Mouse (Mus musculus): ENCODE results near the gene Vmn1r107. TPM values are rescaled to one million over a fixed set of nuclear protein-coding genes. Genes with fewer than 3 reads are reported as not detected.
"Not testable (repeated sequence)": the region's sequence is repeated elsewhere in the genome, so short reads cannot be mapped to it uniquely, and the experiment has no call there.

Gene Vmn1r107
- total RNA-seq (2014; rRNA removed) (not detected in 2 replicates), polyA plus RNA-seq (2015; fragmentation: Nextera tagmentation; extraction: Ambion mirVana) (not detected in 2 replicates)

DNA sequence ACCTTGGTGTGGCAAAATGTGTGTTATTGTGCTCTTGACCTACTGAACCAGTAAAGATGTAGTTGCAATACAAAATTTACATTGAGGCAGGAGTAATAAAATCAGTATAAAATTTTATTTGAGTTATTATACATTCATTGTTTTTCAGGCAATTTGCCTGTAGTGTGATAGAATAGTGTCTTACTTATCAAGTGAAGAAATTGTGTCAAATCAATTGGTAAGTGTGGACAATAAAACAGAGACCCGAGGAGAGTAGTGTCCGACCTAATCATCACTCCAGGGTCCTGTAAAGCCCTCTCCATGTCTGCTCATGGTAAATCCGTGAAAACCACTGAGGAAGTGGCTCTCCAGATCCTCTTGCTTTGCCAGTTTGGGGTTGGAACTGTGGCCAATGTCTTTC lies at the start of gene Vmn1r107:
Vmn1r107 (plus strand) TSS at position 301 of the 400 bp plus-strand sequence.
- not testable (repeated sequence) for ATAC-seq; DNase-seq; H3K4me2 ChIP-seq (ENCODE audit: low read depth); H3K27ac ChIP-seq (ENCODE audit: low read depth, low read length); H3K4me3 ChIP-seq (ENCODE audit: low read depth, low read length); H3K4me1 ChIP-seq (ENCODE audit: insufficient read depth); H3K36me3 ChIP-seq (ENCODE audit: insufficient read depth); H3K27me3 ChIP-seq (ENCODE audit: insufficient read depth, low read length); H3K9me3 ChIP-seq (ENCODE audit: low read length); H3K9ac ChIP-seq
- no CpG with 5 or more reads among the region's 3 CpGs for WGBS

- not testable (repeated sequence) for H3K9me3 ChIP-seq (ENCODE audit: low read length); H3K36me3 ChIP-seq (ENCODE audit: insufficient read depth); DNase-seq; H3K4me3 ChIP-seq (ENCODE audit: low read depth, low read length); H3K27ac ChIP-seq (ENCODE audit: low read depth, low read length); ATAC-seq; H3K27me3 ChIP-seq (ENCODE audit: insufficient read depth, low read length); H3K4me2 ChIP-seq (ENCODE audit: low read depth); H3K4me1 ChIP-seq (ENCODE audit: insufficient read depth); H3K9ac ChIP-seq
- WGBS: no CpG with 5 or more reads among the region's 2 CpGs
These were observed 34.4 kb downstream of the Vmn1r107 start, which contains the start of gene Vmn1r111 for GRCm38 (mm10) chr7:20703116-20703515. Gene Vmn1r111, minus strand, starts transcription at chr7:20703216.

Other genes with a start within 250 kb of the Vmn1r107 start
- gene Vmn1r101, start 226.3 kb upstream of the Vmn1r107 start, total RNA-seq (2014; rRNA removed): not detected in 2 replicates
- gene Vmn1r101, start 226.3 kb upstream of the Vmn1r107 start, polyA plus RNA-seq (2015; fragmentation: Nextera tagmentation; extraction: Ambion mirVana): not detected in 2 replicates
- not detected in 2 replicates for gene Gm10670, start 194.0 kb upstream of the Vmn1r107 start, total RNA-seq (2014; rRNA removed)
- gene Gm10670, start 194.0 kb upstream of the Vmn1r107 start, polyA plus RNA-seq (2015; fragmentation: Nextera tagmentation; extraction: Ambion mirVana): not detected in 2 replicates
- not detected in 2 replicates for gene Vmn1r103, start 158.4 kb upstream of the Vmn1r107 start, total RNA-seq (2014; rRNA removed)
- not detected in 2 replicates for gene Vmn1r103, start 158.4 kb upstream of the Vmn1r107 start, polyA plus RNA-seq (2015; fragmentation: Nextera tagmentation; extraction: Ambion mirVana)
- gene Vmn1r104, start 135.1 kb upstream of the Vmn1r107 start, total RNA-seq (2014; rRNA removed): not detected in 2 replicates
- not detected in 2 replicates for gene Vmn1r104, start 135.1 kb upstream of the Vmn1r107 start, polyA plus RNA-seq (2015; fragmentation: Nextera tagmentation; extraction: Ambion mirVana)
- not detected in 2 replicates for gene Gm5726, start 123.2 kb upstream of the Vmn1r107 start, total RNA-seq (2014; rRNA removed)
- gene Gm5726, start 123.2 kb upstream of the Vmn1r107 start, polyA plus RNA-seq (2015; fragmentation: Nextera tagmentation; extraction: Ambion mirVana): not detected in 2 replicates
- not detected in 2 replicates for gene Gm4141, start 92.7 kb upstream of the Vmn1r107 start, total RNA-seq (2014; rRNA removed)
- not detected in 2 replicates for gene Gm4141, start 92.7 kb upstream of the Vmn1r107 start, polyA plus RNA-seq (2015; fragmentation: Nextera tagmentation; extraction: Ambion mirVana)
- gene Gm4513, start 69.9 kb upstream of the Vmn1r107 start, total RNA-seq (2014; rRNA removed): not detected in 2 replicates
- gene Gm4513, start 69.9 kb upstream of the Vmn1r107 start, polyA plus RNA-seq (2015; fragmentation: Nextera tagmentation; extraction: Ambion mirVana): not detected in 2 replicates
- gene Vmn1r111, start 34.3 kb downstream of the Vmn1r107 start, total RNA-seq (2014; rRNA removed): not detected in 2 replicates
- not detected in 2 replicates for gene Vmn1r111, start 34.3 kb downstream of the Vmn1r107 start, polyA plus RNA-seq (2015; fragmentation: Nextera tagmentation; extraction: Ambion mirVana)
- gene Gm10668, start 61.7 kb downstream of the Vmn1r107 start, total RNA-seq (2014; rRNA removed): not detected in 2 replicates
- gene Gm10668, start 61.7 kb downstream of the Vmn1r107 start, polyA plus RNA-seq (2015; fragmentation: Nextera tagmentation; extraction: Ambion mirVana): not detected in 2 replicates
- gene Vmn1r112, start 102.3 kb downstream of the Vmn1r107 start, total RNA-seq (2014; rRNA removed): not detected in 2 replicates
- gene Vmn1r112, start 102.3 kb downstream of the Vmn1r107 start, polyA plus RNA-seq (2015; fragmentation: Nextera tagmentation; extraction: Ambion mirVana): not detected in 2 replicates
- gene Vmn1r113, start 118.4 kb downstream of the Vmn1r107 start, total RNA-seq (2014; rRNA removed): not detected in 2 replicates
- gene Vmn1r113, start 118.4 kb downstream of the Vmn1r107 start, polyA plus RNA-seq (2015; fragmentation: Nextera tagmentation; extraction: Ambion mirVana): not detected in 2 replicates
- not detected in 2 replicates for gene Vmn1r114, start 143.3 kb downstream of the Vmn1r107 start, total RNA-seq (2014; rRNA removed)
- gene Vmn1r114, start 143.3 kb downstream of the Vmn1r107 start, polyA plus RNA-seq (2015; fragmentation: Nextera tagmentation; extraction: Ambion mirVana): not detected in 2 replicates
- gene Vmn1r115, start 176.1 kb downstream of the Vmn1r107 start, total RNA-seq (2014; rRNA removed): not detected in 2 replicates
- gene Vmn1r115, start 176.1 kb downstream of the Vmn1r107 start, polyA plus RNA-seq (2015; fragmentation: Nextera tagmentation; extraction: Ambion mirVana): not detected in 2 replicates
- not detected in 2 replicates for gene Vmn1r116, start 203.3 kb downstream of the Vmn1r107 start, total RNA-seq (2014; rRNA removed)
- not detected in 2 replicates for gene Vmn1r116, start 203.3 kb downstream of the Vmn1r107 start, polyA plus RNA-seq (2015; fragmentation: Nextera tagmentation; extraction: Ambion mirVana)
- gene Vmn1r117, start 215.2 kb downstream of the Vmn1r107 start, total RNA-seq (2014; rRNA removed): not detected in 2 replicates
- not detected in 2 replicates for gene Vmn1r117, start 215.2 kb downstream of the Vmn1r107 start, polyA plus RNA-seq (2015; fragmentation: Nextera tagmentation; extraction: Ambion mirVana)
- not detected in 2 replicates for gene Vmn1r118, start 243.4 kb downstream of the Vmn1r107 start, total RNA-seq (2014; rRNA removed)
- gene Vmn1r118, start 243.4 kb downstream of the Vmn1r107 start, polyA plus RNA-seq (2015; fragmentation: Nextera tagmentation; extraction: Ambion mirVana): not detected in 2 replicates